Mouse (Mus musculus) E14TG2a.4 (cell line): ENCODE data around the gene 2010111I01Rik.

Source experiments
- H3K27me3 ChIP-seq: 2 replicates; pipeline ENCODE4 v1.6.1; 2014; ENCODE audit warnings: low read length, control low read depth; ENCODE audit not compliant: insufficient read depth
- H3K36me3 ChIP-seq: 2 replicates; pipeline ENCODE4 v1.6.1; 2014; ENCODE audit warnings: low read length, control low read depth; ENCODE audit not compliant: insufficient read depth
- H3K4me1 ChIP-seq: replicated peaks from 2 replicates; pipeline ENCODE4 v1.6.1; 2014; ENCODE audit warnings: low read depth, low read length, control low read depth
- H3K4me3 ChIP-seq: replicated peaks from 2 replicates; pipeline ENCODE4 v1.5.1; 2014; ENCODE audit warnings: mild to moderate bottlenecking, low read length
- H3K9me3 ChIP-seq: 2 replicates; pipeline ENCODE4 v1.6.1; 2014; ENCODE audit warnings: low read length, control low read depth
- CTCF ChIP-seq: conservative IDR thresholded peaks from 2 replicates; pipeline ENCODE4 v1.5.1; 2014; ENCODE audit warnings: low read length
- NANOG ChIP-seq: IDR thresholded peaks from 2 replicates; pipeline ENCODE4 v1.6.1; 2014; ENCODE audit warnings: borderline replicate concordance, low read length, mixed read lengths
- POU5F1 ChIP-seq: IDR thresholded peaks from 2 replicates; pipeline ENCODE4 v1.6.1; 2014; ENCODE audit warnings: low read length, borderline replicate concordance

The 2010111I01Rik gene

DNA sequence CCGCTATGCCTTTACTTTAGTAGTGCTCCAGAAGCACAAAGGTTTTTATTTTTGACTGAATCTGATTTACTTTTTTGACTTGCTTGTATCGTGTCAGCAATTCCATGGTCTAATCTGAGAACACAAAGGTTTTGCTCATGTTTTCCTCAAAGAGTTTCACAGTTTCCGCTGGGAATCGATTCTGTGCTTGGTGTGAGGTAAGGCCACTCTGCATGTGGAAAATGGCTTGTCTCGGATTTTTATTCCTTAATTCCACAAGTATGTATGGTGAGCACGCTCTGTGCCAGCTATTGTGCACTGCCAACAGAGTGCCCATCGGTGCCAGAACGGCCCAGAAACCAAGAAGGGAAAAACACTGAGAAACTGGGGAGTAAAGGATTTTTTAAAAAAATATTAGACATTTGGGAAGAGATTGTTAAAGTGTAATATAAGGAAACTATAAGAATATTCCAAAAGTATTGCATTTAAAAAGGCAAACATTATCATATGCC lies 132.8 kb downstream of the 2010111I01Rik start:
- H3K4me1 ChIP-seq: peaks cover 41% of the 10 kb centered on the region
- no peak for TF ChIP-seq POU5F1
- TF ChIP-seq CTCF: no peak
- no peak for TF ChIP-seq NANOG
- H3K9me3 ChIP-seq: no peaks in the 10 kb centered on the region
- H3K27me3 ChIP-seq: peaks cover 34% of the 10 kb centered on the region
- H3K36me3 ChIP-seq: no peaks in the 10 kb centered on the region
- H3K4me3 ChIP-seq: no peak overlapping the region

DNA sequence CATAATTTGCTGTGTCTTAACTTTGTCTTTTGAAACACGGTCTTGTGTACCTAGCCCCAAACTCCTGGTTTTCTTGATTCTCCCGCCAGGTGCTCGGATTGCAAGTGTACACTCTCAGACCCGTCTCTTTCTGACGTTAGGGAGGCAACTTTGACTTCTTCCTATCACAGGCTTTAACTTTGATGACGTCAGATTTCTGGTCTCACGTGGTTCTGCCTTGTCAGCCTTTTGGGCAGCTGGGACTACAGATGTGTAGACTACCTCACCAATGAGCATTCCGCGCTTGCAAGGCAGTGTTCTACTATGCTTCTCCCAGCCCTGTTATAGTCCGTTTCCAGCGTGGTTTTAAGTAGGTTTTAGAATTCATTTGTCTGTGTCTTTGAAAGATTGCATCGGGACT lies 137.1 kb downstream of the 2010111I01Rik start:
- Histone ChIP-seq H3K36me3 (no peaks in the 10 kb centered on the region), H3K27me3 (peaks cover 23% of the 10 kb centered on the region), H3K4me3 (no peak overlapping the region), H3K9me3 (no peaks in the 10 kb centered on the region), H3K4me1 (peaks cover 10% of the 10 kb centered on the region; the same call in 1 of the 2 replicates)
- no peak for TF ChIP-seq POU5F1
- TF ChIP-seq NANOG: no peak
- TF ChIP-seq CTCF: no peak

DNA sequence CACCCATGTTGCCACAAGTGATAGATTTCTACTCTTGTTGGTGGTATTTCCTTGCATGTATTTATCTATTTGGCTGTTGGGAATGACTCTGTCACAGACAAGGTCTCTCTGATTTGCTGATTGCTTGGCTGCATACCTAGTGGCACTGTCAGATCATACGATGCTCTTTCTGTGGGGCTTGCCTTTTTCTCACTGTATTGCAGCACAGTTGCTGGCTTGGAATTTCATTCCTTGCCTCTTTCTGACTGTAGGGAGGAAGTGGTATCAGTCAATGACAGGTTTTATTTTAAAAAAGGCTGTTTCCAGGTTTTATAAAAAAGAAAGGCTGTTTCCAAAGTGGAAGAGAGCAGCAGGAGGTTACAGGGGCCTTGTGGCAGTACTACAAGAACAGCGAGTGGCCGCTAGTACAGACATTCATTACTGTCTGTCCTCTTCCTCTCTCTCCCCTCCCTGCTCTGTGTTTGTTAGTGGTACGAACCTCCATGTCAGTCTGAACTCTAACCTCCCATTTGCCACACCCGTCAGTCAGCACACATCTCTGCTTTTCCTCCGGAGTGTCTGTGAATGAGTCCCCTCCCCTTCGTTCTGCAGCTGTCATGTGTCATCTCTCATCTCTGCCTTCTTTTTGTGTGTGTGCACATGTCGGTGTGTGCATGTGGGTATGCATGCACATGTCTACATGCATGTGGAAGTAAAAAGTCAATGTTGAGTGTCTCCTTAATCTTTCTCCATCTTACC lies 138.3 kb downstream of the 2010111I01Rik start:
- Histone ChIP-seq H3K36me3 (no peaks in the 10 kb centered on the region), H3K4me1 (peaks cover 10% of the 10 kb centered on the region; the same call in 1 of the 2 replicates), H3K9me3 (no peaks in the 10 kb centered on the region), H3K4me3 (no peak overlapping the region), H3K27me3 (peaks cover 18% of the 10 kb centered on the region)
- TF ChIP-seq NANOG (no peak), POU5F1 (no peak), CTCF (no peak)

DNA sequence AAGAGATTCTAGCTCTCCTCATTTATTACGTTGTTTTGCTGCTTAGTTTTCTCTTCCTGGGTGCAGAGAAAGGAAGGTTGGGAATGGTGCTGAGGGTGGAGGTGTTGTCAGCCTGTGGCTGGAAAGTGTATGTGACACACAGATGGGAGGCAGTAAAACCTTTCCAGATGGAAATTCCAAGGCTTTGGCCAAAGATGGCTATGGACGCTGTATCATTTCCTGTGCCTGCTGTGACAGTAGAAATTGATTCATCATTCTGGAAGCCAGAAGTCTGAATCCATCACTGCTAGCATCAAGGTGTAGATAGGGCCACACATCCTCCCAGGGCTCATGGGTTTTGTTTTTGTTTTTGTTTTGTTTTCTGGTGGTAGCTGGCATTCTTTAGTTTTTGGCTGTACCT lies 141.9 kb downstream of the 2010111I01Rik start:
- peaks cover 10% of the 10 kb centered on the region; the same call in 1 of the 2 replicates for H3K4me1 ChIP-seq
- peaks cover 4% of the 10 kb centered on the region; the same call in 1 of the 2 replicates for H3K27me3 ChIP-seq
- TF ChIP-seq CTCF (no peak), POU5F1 (no peak), NANOG (no peak)

DNA sequence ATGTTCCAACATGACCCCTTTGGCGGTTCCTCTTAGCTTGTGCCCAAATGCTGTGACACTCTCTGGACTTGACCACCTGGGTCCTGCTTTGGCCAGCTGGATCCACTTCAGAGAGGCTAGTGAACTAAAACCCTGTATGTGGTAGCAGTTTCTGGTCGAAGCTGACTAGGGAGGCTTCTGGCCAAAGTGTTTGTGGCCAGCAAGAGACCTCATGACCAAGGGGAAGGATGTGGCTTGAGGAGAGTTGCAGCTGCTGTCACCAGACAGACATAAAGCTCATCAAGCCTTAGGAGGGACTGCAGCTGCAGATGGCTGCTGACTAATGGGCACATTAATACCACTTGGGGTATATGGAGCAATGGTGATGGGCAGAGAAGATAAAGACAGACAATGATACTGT lies 143.9 kb downstream of the 2010111I01Rik start:
- no peaks in the 10 kb centered on the region; the same call in 1 of the 2 replicates for H3K9me3 ChIP-seq
- H3K27me3 ChIP-seq: peaks cover 4% of the 10 kb centered on the region; the same call in 1 of the 2 replicates
- H3K4me3 ChIP-seq: no peak overlapping the region
- no peaks in the 10 kb centered on the region for H3K36me3 ChIP-seq
- TF ChIP-seq POU5F1 (no peak), CTCF (no peak), NANOG (no peak)
- H3K4me1 ChIP-seq: no peaks in the 10 kb centered on the region

More for the DNA sequence above, 141.9 kb downstream of the 2010111I01Rik start:
- no peaks in the 10 kb centered on the region; the same call in 1 of the 2 replicates for H3K9me3 ChIP-seq
- H3K4me3 ChIP-seq: no peak overlapping the region
- H3K36me3 ChIP-seq: no peaks in the 10 kb centered on the region

DNA sequence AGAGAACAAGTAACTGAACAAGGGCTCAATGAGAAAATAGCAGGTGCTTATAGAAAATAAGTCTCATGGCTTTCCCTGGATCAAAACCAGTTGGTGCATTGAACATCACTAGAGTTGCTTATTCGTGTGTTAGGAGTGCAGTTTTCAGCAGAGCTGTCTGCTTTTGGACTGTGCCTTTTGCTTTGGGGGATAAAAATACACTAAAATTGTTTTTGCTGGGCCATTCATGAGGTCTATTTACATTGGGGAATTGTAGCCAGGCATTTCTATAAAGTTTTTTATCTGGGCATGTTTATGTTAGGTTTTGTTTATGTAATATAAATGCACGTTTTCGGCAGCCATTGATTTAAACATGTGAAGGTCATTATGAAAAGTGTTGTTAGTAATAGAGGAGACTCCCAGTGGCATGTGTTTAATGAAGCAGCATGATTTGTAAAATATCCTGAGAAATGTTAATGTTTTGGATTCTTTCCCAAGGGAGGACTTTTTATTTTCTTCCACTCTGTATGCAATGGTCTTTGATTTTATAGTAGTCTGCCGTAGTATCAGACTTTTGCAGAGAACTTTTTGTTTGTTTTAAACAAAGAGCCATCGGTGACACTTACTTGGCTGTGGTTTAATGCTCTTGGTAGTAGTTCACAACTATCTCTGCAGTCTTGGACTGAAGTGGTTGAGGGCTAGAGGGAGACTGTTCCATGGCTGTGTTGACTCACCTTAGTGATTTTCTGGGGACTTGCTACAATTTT lies 146.8 kb downstream of the 2010111I01Rik start:
- Histone ChIP-seq H3K9me3 (no peaks in the 10 kb centered on the region; the same call in 1 of the 2 replicates), H3K27me3 (no peaks in the 10 kb centered on the region), H3K4me3 (no peak overlapping the region), H3K4me1 (no peaks in the 10 kb centered on the region), H3K36me3 (no peaks in the 10 kb centered on the region)
- no peak for TF ChIP-seq POU5F1
- no peak for TF ChIP-seq CTCF

DNA sequence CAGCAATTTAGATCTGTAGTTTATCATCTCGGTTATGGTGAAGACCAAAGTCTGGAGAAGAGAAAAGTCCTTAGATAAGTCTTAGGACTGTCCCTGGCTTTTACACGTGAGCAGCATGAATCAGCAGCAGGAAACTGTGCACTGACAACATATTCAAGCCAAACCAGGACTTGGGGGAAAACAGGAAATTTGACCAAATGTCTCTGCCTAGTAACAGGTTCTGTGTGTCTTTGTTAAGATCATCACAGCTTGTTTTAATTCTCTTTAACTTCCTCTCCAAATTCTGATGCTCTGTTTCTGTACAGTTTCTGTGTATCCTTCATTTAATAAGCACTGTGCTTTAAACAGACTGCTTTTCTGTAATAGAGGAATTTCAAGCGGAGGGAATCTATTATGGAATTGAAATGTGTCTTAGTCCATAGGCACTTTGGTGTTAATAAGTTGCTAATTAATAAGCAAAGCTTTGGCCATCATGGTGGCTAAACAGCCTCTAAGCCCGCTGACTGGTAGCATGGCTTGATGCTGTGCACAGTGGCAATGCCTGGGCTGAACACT lies 147.4 kb downstream of the 2010111I01Rik start:
- no peak overlapping the region for H3K4me3 ChIP-seq
- H3K4me1 ChIP-seq: no peaks in the 10 kb centered on the region
- no peaks in the 10 kb centered on the region for H3K36me3 ChIP-seq
- H3K27me3 ChIP-seq: no peaks in the 10 kb centered on the region
- no peaks in the 10 kb centered on the region; the same call in 1 of the 2 replicates for H3K9me3 ChIP-seq
- no peak for TF ChIP-seq CTCF
- TF ChIP-seq POU5F1: no peak
- no peak for TF ChIP-seq NANOG

DNA sequence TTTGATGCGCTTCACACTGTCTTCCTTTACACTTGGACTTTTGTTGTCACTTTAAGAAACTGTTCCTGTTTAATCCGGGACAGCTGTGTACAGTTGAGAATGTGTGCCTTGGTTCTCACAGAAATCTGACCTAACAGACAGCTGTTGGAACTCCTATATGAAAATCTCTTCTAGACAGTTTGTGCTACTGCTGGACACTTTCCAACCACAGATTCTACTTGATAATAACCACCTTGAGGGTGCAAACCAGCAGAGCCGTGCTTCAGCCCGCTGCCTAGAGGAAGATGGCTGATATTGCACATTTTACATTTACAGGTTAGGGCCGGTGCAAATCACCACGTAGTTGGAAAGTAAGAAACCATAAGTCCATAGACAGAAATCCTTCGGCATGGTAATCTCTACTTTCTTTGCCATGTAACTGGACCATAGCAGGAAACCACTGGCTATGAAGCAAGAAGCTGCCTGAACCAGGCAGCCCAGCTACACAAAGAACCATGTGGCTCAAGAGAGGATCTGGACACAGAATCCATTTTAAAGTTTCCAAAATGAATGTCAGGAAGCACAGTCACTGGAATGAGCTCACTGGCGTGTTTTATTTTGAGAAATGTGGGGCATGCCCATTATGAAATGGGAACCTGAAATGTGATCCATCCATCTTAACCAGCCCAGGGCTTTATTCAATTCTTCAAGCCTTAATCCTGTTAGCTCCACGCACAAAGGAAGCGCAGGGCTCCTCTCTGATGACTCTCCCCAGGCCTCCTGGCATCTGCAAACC lies 148.1 kb downstream of the 2010111I01Rik start:
- H3K4me3 ChIP-seq: no peak overlapping the region
- no peaks in the 10 kb centered on the region for H3K36me3 ChIP-seq
- no peaks in the 10 kb centered on the region for H3K4me1 ChIP-seq
- no peaks in the 10 kb centered on the region; the same call in 1 of the 2 replicates for H3K9me3 ChIP-seq
- TF ChIP-seq CTCF: no peak
- TF ChIP-seq POU5F1: no peak
- no peak for TF ChIP-seq NANOG
- no peaks in the 10 kb centered on the region for H3K27me3 ChIP-seq
